Mouse (Mus musculus) liver, adult 2 months (tissue): ENCODE data around the gene Rgs12.

Experiments used
- CTCF ChIP-seq: fragments of 200-500 bp; IDR thresholded peaks from 2 replicates; pipeline ENCODE4 v1.5.1; 2011; ENCODE audit warnings: low read depth, low read length, control low read depth
- POLR2A ChIP-seq: fragments of 200-500 bp; IDR thresholded peaks from 2 replicates; pipeline ENCODE4 v1.6.1; 2011; ENCODE audit warnings: low read length, control low read depth; ENCODE audit not compliant: insufficient read depth; ENCODE audit errors: extremely low read depth

DNA sequence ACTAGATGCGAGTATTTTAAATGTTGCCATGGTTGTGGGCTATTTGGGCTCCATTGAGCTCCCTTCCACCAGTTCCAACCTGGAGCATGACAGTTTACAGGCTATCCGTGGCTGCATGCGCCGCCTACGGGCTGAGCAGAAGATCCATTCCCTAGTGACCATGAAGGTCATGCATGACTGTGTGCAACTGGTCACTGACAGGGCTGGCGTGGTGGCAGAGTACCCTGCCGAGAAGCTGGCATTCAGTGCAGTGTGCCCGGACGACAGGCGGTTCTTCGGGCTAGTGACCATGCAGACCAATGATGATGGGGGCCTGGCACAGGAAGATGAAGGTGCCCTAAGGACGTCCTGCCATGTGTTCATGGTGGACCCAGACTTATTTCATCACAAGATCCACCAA is 16.3 kb downstream of the Rgs12 start:
- TF ChIP-seq CTCF (no peak), POLR2A (no peak)
